Mouse (Mus musculus) ovary, adult 10 weeks (tissue): Measurements from ENCODE around the gene Olfr43. TPM values are rescaled to one million over a fixed set of nuclear protein-coding genes. Genes with fewer than 3 reads are reported as not detected.

ENCODE experiments used
- polyA plus RNA-seq: library from polyadenylated mRNA; stranded (reverse); fragments of 350-450 nt; fragmentation: Illumina TruSeq; extraction: RNeasy Lipid Tissue Mini Kit (QIAGEN cat#74804); gene quantifications from one replicate; pipeline ENCODE4 v1.2.3, GENCODE M21; 2014

The Olfr43 gene
- polyA plus RNA-seq = not detected

GRCm38 (mm10) chr11:74211279-74211678, at the start of gene Olfr43:
Gene Olfr43, minus strand, starts transcription at chr11:74211379.

GRCm38 (mm10) chr11:74259508-74259907, 48.3 kb upstream of the Olfr43 start, which contains the start of gene Olfr406:
Gene Olfr406, plus strand, starts transcription at chr11:74259808.

GRCm38 (mm10) chr11:74185949-74186348, 25.2 kb downstream of the Olfr43 start, which contains the start of gene Olfr403:
Gene Olfr403, plus strand, starts transcription at chr11:74186249.

Other genes starting within 250 kb of the Olfr43 start
- gene Olfr398, start 221.0 kb downstream of the Olfr43 start, polyA plus RNA-seq = not detected
- not detected for gene Olfr139, start 154.8 kb downstream of the Olfr43 start, polyA plus RNA-seq
- not detected for gene Olfr399, start 154.8 kb downstream of the Olfr43 start, polyA plus RNA-seq
- 7.3 TPM for gene Zfp616, start 141.4 kb downstream of the Olfr43 start, polyA plus RNA-seq
- gene Olfr401, start 97.7 kb downstream of the Olfr43 start, polyA plus RNA-seq = not detected
- not detected for gene Olfr402, start 57.9 kb downstream of the Olfr43 start, polyA plus RNA-seq
- gene Olfr403, start 25.1 kb downstream of the Olfr43 start, polyA plus RNA-seq = not detected
- gene Olfr406, start 48.4 kb upstream of the Olfr43 start, polyA plus RNA-seq = not detected
- gene Olfr59, start 72.4 kb upstream of the Olfr43 start, polyA plus RNA-seq = not detected
- gene Olfr410, start 126.7 kb upstream of the Olfr43 start, polyA plus RNA-seq = not detected
- gene Olfr411, start 141.3 kb upstream of the Olfr43 start, polyA plus RNA-seq = not detected
- not detected for gene Olfr412, start 150.7 kb upstream of the Olfr43 start, polyA plus RNA-seq